ENCODE assay signal across 15 mouse cellular contexts in genomic region chr14:25686216-25686945, GRCm38 (mm10). TPM values are rescaled to one million over a fixed set of nuclear protein-coding genes. Genes with fewer than 3 reads are reported as not detected.
A peak's percentile ranks its signal among the peaks of the same experiment; 100 is the strongest.
DNase-seq lines count a peak whose midpoint lies in the region; ATAC-seq lines count a peak whose summit lies in the region.
"Had no signal": no experiment of that assay in that cellular context is flagged by ENCODE, and none has a peak within 500 bp of the region (broad histone marks: within the 10 kb centered on the region; RNA-seq: fewer than 3 reads in every experiment).

No protein-coding gene starts in this region.

- H3K27ac ChIP-seq in embryonic facial prominence, embryonic 14.5 days (replicated peaks; ENCODE audit: low read depth, low read length), result no peak overlapping the region
- H3K27ac ChIP-seq in embryonic facial prominence, embryonic 10.5 days (replicated peaks), result no peak overlapping the region
- H3K27ac ChIP-seq in lung, embryonic 16.5 days (ENCODE audit: low read length), result peak overlapping the region; percentile 81
- peak overlapping the region; percentile 84 for H3K27ac ChIP-seq in intestine, embryonic 16.5 days (ENCODE audit: low read length)
- peak overlapping the region; percentile 87 for H3K27ac ChIP-seq in stomach, embryonic 15.5 days
- H3K27ac ChIP-seq: hindbrain, embryonic 14.5 days; midbrain, embryonic 10.5 days had no signal

- H3K9ac ChIP-seq in embryonic facial prominence, embryonic 14.5 days (ENCODE audit: low read depth, low read length), result no peak overlapping the region
- no peak overlapping the region for H3K9ac ChIP-seq in lung, embryonic 16.5 days (ENCODE audit: low read length)
- 0 out of 2 replicates have a peak overlapping the region, but pooled peaks have one; percentile 5 for H3K9ac ChIP-seq in intestine, embryonic 16.5 days (ENCODE audit: low read depth, low read length)
- no peak overlapping the region for H3K9ac ChIP-seq in stomach, embryonic 15.5 days
- H3K9ac ChIP-seq: hindbrain, embryonic 14.5 days had no signal

- peak; percentile 55; the same call in 1 of the 2 replicates for ATAC-seq in embryonic facial prominence, embryonic 14.5 days (ENCODE audit: low read depth)
- ATAC-seq in lung, embryonic 16.5 days (ENCODE audit: low read depth), result no peak
- peak; percentile 90 for ATAC-seq in intestine, embryonic 16.5 days
- peak; percentile 70 for ATAC-seq in stomach, embryonic 15.5 days (ENCODE audit: insufficient read depth, low FRiP score, low read depth)
- ATAC-seq: activated CD4-positive, CD25-positive, alpha-beta regulatory T cell, adult 4 months had no signal

- no peak overlapping the region for H3K4me3 ChIP-seq in embryonic facial prominence, embryonic 14.5 days (ENCODE audit: low read depth, low read length)
- no peak overlapping the region for H3K4me3 ChIP-seq in embryonic facial prominence, embryonic 10.5 days
- no peak overlapping the region for H3K4me3 ChIP-seq in lung, embryonic 16.5 days (ENCODE audit: low read length)
- no peak overlapping the region for H3K4me3 ChIP-seq in intestine, embryonic 16.5 days (ENCODE audit: low read length)
- no peak overlapping the region for H3K4me3 ChIP-seq in stomach, embryonic 15.5 days (replicated peaks)
- H3K4me3 ChIP-seq: erythroblast, embryonic 14.5 days; midbrain, embryonic 10.5 days had no signal

- H3K4me1 ChIP-seq in embryonic facial prominence, embryonic 14.5 days (ENCODE audit: control insufficient read depth, insufficient read depth, low read length), result no peaks in the 10 kb centered on the region
- peaks cover 8% of the 10 kb centered on the region; the same call in 1 of the 2 replicates for H3K4me1 ChIP-seq in embryonic facial prominence, embryonic 10.5 days
- no peaks in the 10 kb centered on the region; the same call in 1 of the 2 replicates for H3K4me1 ChIP-seq in lung, embryonic 16.5 days (replicated peaks; ENCODE audit: control insufficient read depth, insufficient read depth, low read length)
- peaks cover 7% of the 10 kb centered on the region for H3K4me1 ChIP-seq in intestine, embryonic 16.5 days (ENCODE audit: control insufficient read depth, insufficient read depth, low read length)
- peaks cover 5% of the 10 kb centered on the region; the same call in 1 of the 2 replicates for H3K4me1 ChIP-seq in stomach, embryonic 15.5 days

- no peak for DNase-seq in embryonic facial prominence, embryonic 14.5 days (ENCODE audit: low spot score)
- no peak for DNase-seq in embryonic facial prominence, embryonic 10.5 days (ENCODE audit: low spot score)
- DNase-seq in lung, postnatal 14 days, result no peak
- DNase-seq in ovary, postnatal 36 days (ENCODE audit: low spot score), result no peak
- DNase-seq in adipocyte (ENCODE audit: low spot score), result no peak
- DNase-seq: gastrocnemius, postnatal 25 days; kidney, adult 8-10 months; right cerebral cortex, postnatal 4 days had no signal

- no peaks in the 10 kb centered on the region for H3K9me3 ChIP-seq in embryonic facial prominence, embryonic 14.5 days (ENCODE audit: control insufficient read depth, low read length)
- H3K9me3 ChIP-seq in embryonic facial prominence, embryonic 10.5 days, result no peaks in the 10 kb centered on the region
- no peaks in the 10 kb centered on the region for H3K9me3 ChIP-seq in lung, embryonic 16.5 days (ENCODE audit: control insufficient read depth, low read length)
- no peaks in the 10 kb centered on the region for H3K9me3 ChIP-seq in intestine, embryonic 16.5 days (ENCODE audit: control insufficient read depth, low read length)
- no peaks in the 10 kb centered on the region for H3K9me3 ChIP-seq in stomach, embryonic 15.5 days
- H3K9me3 ChIP-seq: midbrain, embryonic 10.5 days had no signal

- no peaks in the 10 kb centered on the region for H3K36me3 ChIP-seq in embryonic facial prominence, embryonic 14.5 days (ENCODE audit: control insufficient read depth, insufficient read depth, low read length)
- no peaks in the 10 kb centered on the region for H3K36me3 ChIP-seq in embryonic facial prominence, embryonic 10.5 days (replicated peaks)
- no peaks in the 10 kb centered on the region for H3K36me3 ChIP-seq in lung, embryonic 16.5 days (ENCODE audit: control insufficient read depth, insufficient read depth, low read length)
- H3K36me3 ChIP-seq in intestine, embryonic 16.5 days (ENCODE audit: control insufficient read depth, insufficient read depth, low read length), result no peaks in the 10 kb centered on the region
- no peaks in the 10 kb centered on the region for H3K36me3 ChIP-seq in stomach, embryonic 15.5 days
- H3K36me3 ChIP-seq: midbrain, embryonic 10.5 days had no signal

- 63% methylated on average over 7 of the region's 7 CpGs for WGBS in embryonic facial prominence, embryonic 14.5 days
- WGBS in embryonic facial prominence, embryonic 10.5 days, result 82% methylated on average over 7 of the region's 7 CpGs
- WGBS in lung, embryonic 16.5 days, result 49% methylated on average over 7 of the region's 7 CpGs
- 47% methylated on average over 7 of the region's 7 CpGs for WGBS in intestine, embryonic 16.5 days
- WGBS in stomach, embryonic 15.5 days, result 60% methylated on average over 7 of the region's 7 CpGs

- H3K27me3 ChIP-seq in embryonic facial prominence, embryonic 14.5 days (replicated peaks; ENCODE audit: control insufficient read depth, insufficient read depth, low read length), result no peaks in the 10 kb centered on the region
- no peaks in the 10 kb centered on the region for H3K27me3 ChIP-seq in embryonic facial prominence, embryonic 10.5 days (replicated peaks; ENCODE audit: low read depth, poor library complexity, severe bottlenecking)
- H3K27me3 ChIP-seq in lung, embryonic 16.5 days (ENCODE audit: control insufficient read depth, insufficient read depth, low read depth, low read length), result no peaks in the 10 kb centered on the region
- H3K27me3 ChIP-seq in intestine, embryonic 16.5 days (replicated peaks; ENCODE audit: control insufficient read depth, insufficient read depth, low read length), result no peaks in the 10 kb centered on the region
- H3K27me3 ChIP-seq in stomach, embryonic 15.5 days (replicated peaks), result no peaks in the 10 kb centered on the region

- no peak overlapping the region for H3K4me2 ChIP-seq in embryonic facial prominence, embryonic 14.5 days (ENCODE audit: low read depth, low read length)
- no peak overlapping the region for H3K4me2 ChIP-seq in lung, embryonic 16.5 days (ENCODE audit: low read depth, low read length)
- peak overlapping the region; percentile 8; the same call in 1 of the 2 replicates for H3K4me2 ChIP-seq in intestine, embryonic 16.5 days (ENCODE audit: low read depth, low read length)
- H3K4me2 ChIP-seq in stomach, embryonic 15.5 days, result no peak overlapping the region
- H3K4me2 ChIP-seq: hindbrain, embryonic 14.5 days had no signal

RNA-seq across cellular contexts. Expression of gene Ppif, which starts 7.6 kb away (rescaled TPM):
- polyA plus RNA-seq in embryonic facial prominence, embryonic 14.5 days (2014; fragmentation: Nextera tagmentation; extraction: Ambion mirVana), result 27.3 and 28.4 TPM in 2 replicates
- 76.6 and 77.0 TPM in 2 replicates for polyA plus RNA-seq in embryonic facial prominence, embryonic 10.5 days (2016; fragmentation: Nextera tagmentation; extraction: Ambion mirVana)
- polyA plus RNA-seq in lung, embryonic 16.5 days (2015; fragmentation: Nextera tagmentation; extraction: Ambion mirVana), result 25.6 and 29.9 TPM in 2 replicates
- polyA plus RNA-seq in intestine, embryonic 16.5 days (2015; fragmentation: Nextera tagmentation; extraction: Ambion mirVana), result 125 and 134 TPM in 2 replicates
- 47.7 and 48.5 TPM in 2 replicates for polyA plus RNA-seq in stomach, embryonic 15.5 days (2015; fragmentation: Nextera tagmentation; extraction: Ambion mirVana)

Comparison
In these comparisons a context has a peak if more than half of its experiments do, and no peak if none do; other contexts are left out.
1. H3K27ac ChIP-seq: peak in lung, embryonic 16.5 days (single experiment), intestine, embryonic 16.5 days (single experiment) and stomach, embryonic 15.5 days (single experiment); none in embryonic facial prominence, embryonic 14.5 days (single experiment) and embryonic facial prominence, embryonic 10.5 days (single experiment).